Mouse (Mus musculus) MEL (cell line): ENCODE results near the gene Tmem242.

Experiments used
- HCFC1 ChIP-seq: IDR thresholded peaks from 2 replicates; pipeline ENCODE4 v1.6.1; 2012; ENCODE audit warnings: low read depth, mild to moderate bottlenecking, inconsistent platforms, low read length, improper control_type of control experiment, moderate library complexity
- POLR2A ChIP-seq, 2 experiments: IDR thresholded peaks; 2 replicates each; pipeline ENCODE4 v1.6.1; 2011 to 2012; ENCODE audit warnings: low read length in 2 of 2, mild to moderate bottlenecking in 2 of 2, control low read depth in 1 of 2, improper control_type of control experiment in 1 of 2, low read depth in 1 of 2, moderate library complexity in 1 of 2; ENCODE audit not compliant: control insufficient read depth in 1 of 2, insufficient read depth in 1 of 2, poor library complexity in 1 of 2

GRCm38 (mm10) chr17:5413350-5413749, 26.7 kb downstream of the Tmem242 start:
- TF ChIP-seq POLR2A (IDR thresholded peaks at IDR 0.05; ENCODE audit: control insufficient read depth in 1 of 2, insufficient read depth in 1 of 2, low read depth in 1 of 2, low read length in 2 of 2, poor library complexity in 1 of 2) (no peak), HCFC1 (no peak)
